Mouse (Mus musculus) erythroblast, embryonic 14.5 days (primary cell): ENCODE measurements at regions not wholly inside any gene's neighbourhood (a gene's known extent, or its start where the extent isn't known, plus 50 kb on each side); places are given as distances from the start of the nearest gene placed in this dataset.

Experiments
- H3K27me3 ChIP-seq: 2 replicates; pipeline ENCODE4 v1.6.1; 2012; ENCODE audit warnings: inconsistent platforms; ENCODE audit not compliant: control insufficient read depth
- H3K36me3 ChIP-seq: 2 replicates; pipeline ENCODE4 v1.6.1; 2012; ENCODE audit warnings: mild to moderate bottlenecking, inconsistent platforms; ENCODE audit not compliant: control insufficient read depth
- H3K4me1 ChIP-seq: 2 replicates; pipeline ENCODE4 v1.6.1; 2012; ENCODE audit warnings: inconsistent platforms; ENCODE audit not compliant: control insufficient read depth
- H3K4me3 ChIP-seq: replicated peaks from 2 replicates; pipeline ENCODE3; 2012; ENCODE audit warnings: moderate library complexity, mild to moderate bottlenecking, inconsistent platforms
- H3K9me3 ChIP-seq: 2 replicates; pipeline ENCODE4 v1.6.1; 2012; ENCODE audit warnings: low read length, inconsistent platforms, mixed read lengths; ENCODE audit not compliant: control insufficient read depth
- GATA1 ChIP-seq: IDR thresholded peaks from 2 replicates; pipeline ENCODE4 v1.6.1; 2012; ENCODE audit warnings: low read length, inconsistent platforms, mixed read lengths
- TAL1 ChIP-seq: IDR thresholded peaks from 3 replicates; pipeline ENCODE4 v1.6.1; 2012; ENCODE audit warnings: low read length, inconsistent platforms, mixed read lengths

DNA sequence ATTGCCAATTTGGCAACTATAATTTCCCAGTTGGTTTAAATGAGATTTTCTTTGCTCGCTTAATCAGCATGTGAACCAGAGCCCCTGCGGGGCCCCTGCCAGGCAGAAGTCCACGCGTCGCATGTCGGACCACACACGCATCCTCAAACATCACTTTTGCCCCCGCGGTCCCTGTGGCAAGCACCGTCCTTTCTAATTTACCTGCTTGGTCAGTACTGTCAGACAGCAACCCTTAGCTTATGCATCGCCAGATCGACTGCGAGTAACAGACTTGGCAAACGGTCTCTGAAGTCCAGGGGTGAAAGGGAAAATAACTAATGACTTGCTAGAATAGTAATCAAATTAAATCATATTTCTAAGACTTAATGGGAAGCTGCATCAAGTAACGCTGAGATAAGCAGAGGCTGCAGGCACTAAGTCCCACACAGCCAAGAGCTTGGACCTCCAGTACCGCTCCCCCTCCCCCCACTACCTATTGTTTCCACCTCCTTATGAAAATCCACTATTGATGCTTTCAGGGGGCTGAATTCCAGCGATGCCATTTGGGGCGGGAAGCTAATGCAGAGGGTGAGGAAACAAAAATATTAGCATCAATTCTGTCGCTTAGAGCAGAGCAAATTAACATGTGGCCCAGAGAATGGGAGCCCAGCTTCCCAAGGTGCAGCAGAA lies 142.0 kb upstream of the Cntnap4 start:
- no peak for TF ChIP-seq TAL1
- no peak for TF ChIP-seq GATA1
- no peak overlapping the region for H3K4me3 ChIP-seq
- H3K9me3 ChIP-seq: peaks cover 54% of the 10 kb centered on the region
- no peaks in the 10 kb centered on the region for H3K27me3 ChIP-seq
- no peaks in the 10 kb centered on the region for H3K4me1 ChIP-seq
- H3K36me3 ChIP-seq: no peaks in the 10 kb centered on the region

DNA sequence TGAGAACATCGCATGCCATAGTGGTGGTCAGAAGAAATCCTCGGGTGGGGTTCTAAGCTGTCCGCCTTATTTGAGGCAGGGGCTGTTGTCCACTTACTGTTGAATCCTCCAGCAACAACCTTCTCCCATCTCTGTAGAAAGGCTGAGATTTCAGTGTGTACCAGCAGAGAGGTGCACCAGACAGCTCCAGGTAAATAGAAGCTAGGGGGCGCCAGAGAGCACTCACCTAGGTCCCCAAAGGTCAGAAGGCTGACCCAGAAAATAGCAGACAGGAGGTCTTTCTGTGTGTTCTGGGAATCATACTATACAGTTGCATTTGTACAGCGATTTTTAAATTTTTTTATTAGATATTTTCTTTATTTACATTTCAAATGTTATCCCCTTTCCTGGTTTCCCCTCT lies 157.9 kb upstream of the Cntnap4 start:
- Histone ChIP-seq H3K36me3 (no peaks in the 10 kb centered on the region), H3K4me1 (no peaks in the 10 kb centered on the region), H3K27me3 (no peaks in the 10 kb centered on the region), H3K9me3 (peaks cover 59% of the 10 kb centered on the region), H3K4me3 (no peak overlapping the region)
- no peak for TF ChIP-seq GATA1
- TF ChIP-seq TAL1: no peak

DNA sequence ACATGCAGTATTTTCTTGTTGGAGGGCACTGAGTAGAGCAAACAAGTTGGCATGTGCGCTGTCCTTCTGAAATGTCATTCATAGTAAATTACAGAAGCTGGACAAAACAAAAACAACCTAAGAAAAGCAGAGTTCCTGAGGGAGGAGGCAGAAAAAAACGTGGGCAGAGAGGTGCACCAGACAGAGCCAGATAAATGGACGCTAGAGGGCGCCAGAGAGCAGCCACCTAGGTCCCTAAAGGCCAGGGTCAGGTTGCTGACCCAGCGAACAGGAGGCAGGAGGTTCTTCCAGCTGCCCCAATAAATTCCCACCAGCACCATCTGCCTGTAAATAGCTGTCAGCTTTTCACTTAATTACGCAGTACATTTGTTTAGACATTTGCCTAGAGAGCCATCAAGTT lies 158.6 kb upstream of the Cntnap4 start:
- Histone ChIP-seq H3K36me3 (no peaks in the 10 kb centered on the region), H3K4me1 (no peaks in the 10 kb centered on the region), H3K4me3 (no peak overlapping the region), H3K9me3 (peaks cover 61% of the 10 kb centered on the region), H3K27me3 (no peaks in the 10 kb centered on the region)
- TF ChIP-seq TAL1 (no peak), GATA1 (no peak)

DNA sequence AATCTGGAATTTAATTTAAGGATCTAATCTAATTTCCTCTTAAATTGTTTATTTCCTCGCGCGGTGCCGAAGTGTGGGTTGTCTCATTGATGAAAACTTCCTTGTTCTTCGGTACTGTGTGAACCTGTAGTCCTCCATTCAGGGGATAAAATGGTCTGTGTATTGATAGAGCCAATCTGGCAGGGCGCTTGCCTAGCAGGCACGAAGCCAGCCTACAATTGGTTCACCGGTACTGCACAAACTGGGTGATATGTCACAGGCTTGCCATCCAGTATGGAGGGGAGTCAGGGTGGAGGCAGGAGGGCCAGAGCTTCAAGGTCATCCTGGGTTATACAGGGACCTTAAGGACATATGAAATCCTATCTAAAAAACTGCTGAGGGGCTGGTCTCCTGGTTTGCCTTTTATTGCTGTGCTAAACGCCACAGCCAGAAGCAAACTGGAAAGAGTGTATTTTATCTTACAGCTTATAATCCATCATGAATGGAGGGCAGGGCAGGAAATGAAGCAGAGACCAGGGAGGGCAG lies 161.6 kb upstream of the Cntnap4 start:
- no peaks in the 10 kb centered on the region for H3K27me3 ChIP-seq
- no peaks in the 10 kb centered on the region for H3K36me3 ChIP-seq
- no peak overlapping the region for H3K4me3 ChIP-seq
- no peak for TF ChIP-seq TAL1
- no peak for TF ChIP-seq GATA1
- H3K9me3 ChIP-seq: peaks cover 59% of the 10 kb centered on the region
- no peaks in the 10 kb centered on the region for H3K4me1 ChIP-seq

DNA sequence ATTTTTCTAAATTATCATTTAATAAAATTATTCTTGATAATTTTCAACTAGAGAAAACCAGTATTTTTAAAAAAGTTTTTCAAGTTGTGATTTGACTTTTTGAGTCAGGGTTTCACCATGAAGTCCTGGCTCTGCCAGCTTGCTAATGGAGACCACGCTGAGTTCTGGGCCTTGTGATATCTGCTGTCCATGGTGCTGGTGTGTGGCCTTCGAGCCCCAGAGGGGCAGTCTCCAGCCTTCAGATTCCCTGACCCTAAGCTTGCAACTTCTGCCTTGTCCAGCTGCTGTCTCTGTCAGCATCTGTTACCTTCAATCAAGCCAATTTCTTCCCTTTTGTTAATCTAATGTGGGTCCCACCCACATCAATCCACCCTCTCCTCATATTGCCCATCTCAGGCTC lies 165.8 kb upstream of the Cntnap4 start:
- Histone ChIP-seq H3K4me3 (no peak overlapping the region), H3K36me3 (no peaks in the 10 kb centered on the region), H3K9me3 (peaks cover 44% of the 10 kb centered on the region), H3K4me1 (no peaks in the 10 kb centered on the region), H3K27me3 (no peaks in the 10 kb centered on the region)
- no peak for TF ChIP-seq GATA1
- no peak for TF ChIP-seq TAL1

DNA sequence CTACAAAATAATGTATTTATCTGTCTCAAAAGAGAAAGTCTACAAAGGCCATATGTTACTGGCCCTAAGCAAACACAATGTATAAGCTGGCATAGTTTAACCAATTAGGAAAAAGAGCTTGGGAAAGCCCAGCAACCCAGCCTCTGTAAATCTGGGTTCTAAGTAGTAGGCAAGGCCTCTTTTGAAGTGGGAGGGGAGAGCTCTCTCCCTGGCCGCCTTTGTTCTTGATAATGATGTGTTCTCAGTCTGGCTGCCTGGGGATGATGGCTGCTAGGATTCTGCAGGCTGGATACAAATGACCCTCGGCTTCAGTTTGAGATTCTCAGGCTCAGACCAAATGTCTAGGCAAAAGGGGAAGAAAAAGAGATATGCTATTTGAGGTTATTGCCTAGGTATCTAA lies 172.4 kb upstream of the Cntnap4 start:
- H3K36me3 ChIP-seq: no peaks in the 10 kb centered on the region
- H3K27me3 ChIP-seq: no peaks in the 10 kb centered on the region
- peaks cover 25% of the 10 kb centered on the region for H3K9me3 ChIP-seq
- TF ChIP-seq GATA1: no peak
- TF ChIP-seq TAL1: no peak
- H3K4me3 ChIP-seq: no peak overlapping the region
- no peaks in the 10 kb centered on the region for H3K4me1 ChIP-seq

DNA sequence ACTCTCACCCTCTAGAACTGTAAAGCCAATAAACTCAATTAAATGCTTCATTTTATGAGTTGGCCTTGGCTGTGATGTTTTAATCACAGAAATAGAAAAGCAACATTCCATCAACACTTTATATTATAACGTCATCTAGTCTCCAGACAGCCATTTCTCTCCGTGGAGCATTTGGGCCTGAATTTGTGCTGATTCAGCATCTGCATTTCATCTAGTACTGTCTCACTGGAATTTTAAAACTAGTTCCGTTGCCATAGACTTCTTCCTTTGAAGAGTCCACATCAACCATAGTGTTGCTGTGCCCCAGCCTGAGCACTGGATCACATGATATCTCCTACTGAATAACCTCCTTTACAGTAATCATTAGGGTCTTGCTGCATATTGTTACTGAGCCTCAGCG lies 179.7 kb upstream of the Cntnap4 start:
- Histone ChIP-seq H3K9me3 (peaks cover 41% of the 10 kb centered on the region), H3K4me3 (no peak overlapping the region), H3K36me3 (no peaks in the 10 kb centered on the region), H3K27me3 (no peaks in the 10 kb centered on the region), H3K4me1 (no peaks in the 10 kb centered on the region)
- no peak for TF ChIP-seq TAL1
- no peak for TF ChIP-seq GATA1

DNA sequence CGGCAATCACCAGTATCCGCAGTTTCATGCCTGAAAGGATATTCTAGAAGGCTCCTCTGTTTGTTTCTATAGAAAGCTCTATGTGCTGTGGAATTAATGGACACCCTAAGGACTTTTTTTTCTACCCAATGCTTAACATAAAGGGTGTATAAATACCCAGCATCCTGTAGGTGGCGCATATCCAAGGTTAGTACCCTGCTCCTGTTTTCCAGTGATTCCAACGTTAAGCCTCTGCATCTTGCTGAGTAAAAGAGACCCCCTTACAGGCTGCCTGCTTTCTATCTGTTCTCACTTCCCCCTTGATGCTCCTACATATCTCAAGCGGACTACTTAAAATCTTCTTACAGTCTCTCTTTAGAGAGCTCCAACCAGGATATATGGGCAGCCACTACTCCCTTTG lies 221.5 kb upstream of the Cntnap4 start:
- no peaks in the 10 kb centered on the region for H3K36me3 ChIP-seq
- TF ChIP-seq TAL1 (no peak), GATA1 (no peak)
- H3K4me1 ChIP-seq: no peaks in the 10 kb centered on the region
- no peak overlapping the region for H3K4me3 ChIP-seq
- H3K9me3 ChIP-seq: peaks cover 42% of the 10 kb centered on the region
- no peaks in the 10 kb centered on the region for H3K27me3 ChIP-seq

DNA sequence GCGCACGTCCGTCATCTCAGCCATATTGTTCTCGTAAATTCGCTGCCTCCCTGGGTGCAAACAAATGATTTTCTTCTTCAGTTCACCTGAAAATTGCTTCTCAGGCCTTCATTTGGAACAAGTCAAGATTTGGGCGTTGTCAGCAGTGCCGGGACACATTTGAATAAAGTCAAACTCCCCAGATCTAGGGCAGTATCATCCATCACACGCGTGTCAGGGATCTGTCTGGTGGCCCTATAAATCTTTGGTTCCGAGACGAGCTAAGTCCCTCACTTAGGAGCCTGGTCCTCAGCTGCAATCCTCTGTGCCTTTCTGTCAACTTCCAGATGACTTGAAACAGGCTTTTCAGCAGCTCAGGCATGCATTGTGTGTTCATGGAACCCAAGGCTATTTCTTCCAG lies 236.7 kb upstream of the Cntnap4 start:
- no peaks in the 10 kb centered on the region for H3K4me1 ChIP-seq
- H3K4me3 ChIP-seq: no peak overlapping the region
- H3K36me3 ChIP-seq: no peaks in the 10 kb centered on the region
- H3K9me3 ChIP-seq: peaks cover 42% of the 10 kb centered on the region
- no peaks in the 10 kb centered on the region for H3K27me3 ChIP-seq
- no peak for TF ChIP-seq TAL1
- no peak for TF ChIP-seq GATA1

DNA sequence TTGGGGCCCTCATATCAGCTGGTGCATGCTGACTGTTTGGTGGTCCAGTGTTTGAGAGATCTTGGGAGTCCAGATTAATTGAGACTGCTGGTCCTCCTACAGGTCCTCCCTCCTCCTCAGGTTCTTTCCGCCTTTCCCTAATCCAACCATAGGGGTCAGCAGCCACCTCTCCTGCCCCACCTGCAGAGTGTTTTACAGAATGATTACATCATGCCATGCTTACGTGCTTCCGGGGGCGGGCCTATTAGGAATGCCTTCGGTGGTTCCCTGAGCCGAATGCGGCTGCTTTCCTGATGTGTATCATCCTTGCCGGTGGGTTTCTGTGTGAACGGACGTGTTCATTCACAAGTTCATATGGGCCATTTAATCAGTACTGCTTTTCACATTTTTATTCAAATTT lies 237.8 kb upstream of the Cntnap4 start:
- Histone ChIP-seq H3K9me3 (peaks cover 42% of the 10 kb centered on the region), H3K4me1 (no peaks in the 10 kb centered on the region), H3K27me3 (no peaks in the 10 kb centered on the region), H3K36me3 (no peaks in the 10 kb centered on the region), H3K4me3 (no peak overlapping the region)
- TF ChIP-seq TAL1: no peak
- TF ChIP-seq GATA1: no peak
